Mouse (Mus musculus) heart, embryonic 12.5 days (tissue): ENCODE measurements around the gene Fbln2. TPM values are rescaled to one million over a fixed set of nuclear protein-coding genes. Genes with fewer than 3 reads are reported as not detected.

Experiments
- ATAC-seq: fragments of 200-750 bp; cut with Nextera tagmentation; 2 replicates; pipeline ENCODE4 v1.8.0; 2017; ENCODE audit warnings: moderate TSS enrichment, moderate library complexity; ENCODE audit not compliant: insufficient number of reproducible peaks, low FRiP score
- H3K27ac ChIP-seq: fragments of 300-500 bp; sonication (generic); 2 replicates; pipeline ENCODE4 v1.5.1; 2016; ENCODE audit warnings: mild to moderate bottlenecking, moderate library complexity; ENCODE audit not compliant: poor library complexity, severe bottlenecking
- H3K27me3 ChIP-seq: fragments of 300-500 bp; sonication (generic); replicated peaks from 2 replicates; pipeline ENCODE4 v1.6.1; 2016; ENCODE audit warnings: mild to moderate bottlenecking, moderate library complexity
- H3K36me3 ChIP-seq: fragments of 300-500 bp; sonication (generic); 2 replicates; pipeline ENCODE4 v1.6.1; 2016; ENCODE audit warnings: mild to moderate bottlenecking, moderate library complexity
- H3K4me1 ChIP-seq: fragments of 300-500 bp; sonication (generic); replicated peaks from 2 replicates; pipeline ENCODE4 v1.6.1; 2016; ENCODE audit warnings: mild to moderate bottlenecking
- H3K4me2 ChIP-seq: fragments of 300-500 bp; sonication (generic); 2 replicates; pipeline ENCODE4 v1.6.1; 2016; ENCODE audit warnings: mild to moderate bottlenecking, moderate library complexity
- H3K4me3 ChIP-seq: fragments of 300-500 bp; sonication (generic); 2 replicates; pipeline ENCODE4 v1.5.1; 2016; ENCODE audit warnings: mild to moderate bottlenecking
- H3K9ac ChIP-seq: fragments of 300-500 bp; sonication (generic); 2 replicates; pipeline ENCODE4 v1.6.1; 2016; ENCODE audit warnings: mild to moderate bottlenecking, moderate library complexity
- H3K9me3 ChIP-seq: fragments of 300-500 bp; sonication (generic); replicated peaks from 2 replicates; pipeline ENCODE4 v1.6.1; 2016; ENCODE audit warnings: mild to moderate bottlenecking, moderate library complexity
- WGBS: fragments of 180-500 bp; shearing (Covaris S2); methylation state at CpG from one replicate; pipeline ENCODE4 v1.1.7; 2016; 5-methylcytosine and 5-hydroxymethylcytosine counted together
- polyA plus RNA-seq: library from polyadenylated mRNA; unstranded; fragments of >200 nt; fragmentation: Nextera tagmentation; extraction: Ambion mirVana; gene quantifications from 2 replicates; pipeline ENCODE4 v1.2.1, GENCODE M21; 2016

The Fbln2 gene
- polyA plus RNA-seq, 1 experiment from 2014 or later, result 210 TPM

- H3K27ac ChIP-seq, result no peak overlapping the region
- H3K4me2 ChIP-seq, result no peak overlapping the region
- H3K9me3 ChIP-seq, result no peaks in the 10 kb centered on the region
- ATAC-seq, result no peak
- H3K4me1 ChIP-seq, result peaks cover 24% of the 10 kb centered on the region
- H3K36me3 ChIP-seq, result no peaks in the 10 kb centered on the region
- H3K27me3 ChIP-seq, result 0 out of 2 replicates have a peak, but pooled peaks cover 16% of the 10 kb centered on the region
- H3K9ac ChIP-seq, result no peak overlapping the region
- no peak overlapping the region for H3K4me3 ChIP-seq
- whole genome bisulfite sequencing, result 58% methylated on average over 2 of the region's 2 CpGs
These were observed 30.9 kb upstream of the Fbln2 start for GRCm38 (mm10) chr6:91181320-91181719.

DNA sequence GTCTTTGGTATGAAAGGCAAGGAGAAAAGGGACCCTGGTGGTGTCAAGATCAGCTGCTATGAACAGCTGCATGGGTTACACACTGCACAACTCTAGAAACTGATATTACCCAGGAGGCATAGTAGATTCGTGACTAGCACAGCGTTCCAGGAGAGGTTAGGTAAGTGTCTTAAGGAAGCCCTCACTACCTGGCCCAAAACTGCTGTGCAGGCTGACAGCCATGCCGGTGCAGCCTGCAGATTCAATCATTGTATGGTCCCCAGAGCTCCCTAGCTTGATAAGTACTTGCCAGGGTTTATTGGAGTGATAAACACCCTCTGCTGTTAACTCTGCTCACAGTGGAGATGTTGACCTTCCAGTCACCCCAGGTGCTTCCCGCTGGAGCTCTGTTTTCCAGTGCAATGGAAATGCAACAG, 30.2 kb upstream of the Fbln2 start:
- Histone ChIP-seq H3K27me3 (0 out of 2 replicates have a peak, but pooled peaks cover 16% of the 10 kb centered on the region), H3K9me3 (no peaks in the 10 kb centered on the region), H3K4me3 (no peak overlapping the region), H3K36me3 (no peaks in the 10 kb centered on the region), H3K4me2 (no peak overlapping the region), H3K27ac (no peak overlapping the region), H3K9ac (no peak overlapping the region), H3K4me1 (peaks cover 26% of the 10 kb centered on the region)
- ATAC-seq, result no peak
- 57% methylated on average over 4 of the region's 4 CpGs for WGBS

DNA sequence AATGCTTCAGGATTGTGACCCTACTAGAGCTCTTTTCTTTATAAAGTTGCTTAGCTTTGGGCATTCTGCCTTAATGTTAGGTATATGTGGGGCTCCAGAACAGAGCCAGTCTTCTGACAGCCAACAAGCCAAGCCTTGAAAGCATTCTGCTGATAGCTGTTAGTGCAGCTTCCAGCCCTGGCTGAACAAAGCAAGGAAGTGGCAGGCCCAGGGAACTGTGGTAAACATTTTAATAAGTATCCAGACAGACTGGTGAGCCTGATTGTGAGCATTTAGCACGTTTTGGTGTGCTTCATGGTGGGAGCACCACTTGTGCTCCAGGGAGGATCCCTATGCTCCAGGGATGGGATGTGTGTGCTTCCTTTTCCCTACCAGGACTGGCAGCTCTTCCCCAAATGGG, 29.2 kb upstream of the Fbln2 start:
- Histone ChIP-seq H3K9ac (no peak overlapping the region), H3K27ac (no peak overlapping the region), H3K27me3 (peaks cover 26% of the 10 kb centered on the region; the same call in 1 of the 2 replicates), H3K9me3 (no peaks in the 10 kb centered on the region), H3K36me3 (no peaks in the 10 kb centered on the region), H3K4me3 (no peak overlapping the region), H3K4me1 (peaks cover 31% of the 10 kb centered on the region), H3K4me2 (no peak overlapping the region)
- 25% methylated on average over 1 of the region's 1 CpGs for WGBS
- ATAC-seq, result no peak

DNA sequence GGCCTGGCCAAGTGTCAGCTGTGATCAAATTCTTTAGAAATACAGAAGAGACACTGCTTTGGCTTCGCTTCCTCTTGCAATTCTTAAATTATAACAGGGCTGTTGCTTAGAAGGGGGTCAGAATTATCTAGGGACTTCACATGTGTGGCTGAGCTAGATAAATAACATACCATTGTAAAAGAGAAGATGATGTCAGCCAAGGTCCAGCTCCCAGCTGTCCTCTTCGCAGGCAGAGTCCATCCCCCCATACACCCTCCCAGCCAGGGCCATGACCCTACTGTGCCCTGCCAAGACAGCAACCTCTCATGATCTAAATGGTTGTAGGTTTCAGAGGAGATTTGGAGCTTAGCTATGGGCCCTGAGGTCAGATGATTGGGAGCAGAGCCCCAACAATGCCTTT, 28.3 kb upstream of the Fbln2 start:
- Histone ChIP-seq H3K4me2 (no peak overlapping the region), H3K9me3 (no peaks in the 10 kb centered on the region), H3K36me3 (no peaks in the 10 kb centered on the region), H3K4me3 (no peak overlapping the region), H3K9ac (no peak overlapping the region), H3K27ac (no peak overlapping the region), H3K4me1 (peaks cover 31% of the 10 kb centered on the region), H3K27me3 (peaks cover 30% of the 10 kb centered on the region; the same call in 1 of the 2 replicates)
- ATAC-seq, result no peak
- WGBS, result 50% methylated on average over 2 of the region's 2 CpGs

- Histone ChIP-seq H3K4me2 (no peak overlapping the region), H3K9ac (no peak overlapping the region), H3K9me3 (no peaks in the 10 kb centered on the region), H3K4me1 (peaks cover 31% of the 10 kb centered on the region), H3K36me3 (no peaks in the 10 kb centered on the region), H3K4me3 (no peak overlapping the region), H3K27me3 (peaks cover 38% of the 10 kb centered on the region; the same call in 1 of the 2 replicates), H3K27ac (no peak overlapping the region)
- ATAC-seq, result no peak
- WGBS, result 64% methylated on average over 3 of the region's 3 CpGs
These were observed 27.5 kb upstream of the Fbln2 start for GRCm38 (mm10) chr6:91184776-91185175.

DNA sequence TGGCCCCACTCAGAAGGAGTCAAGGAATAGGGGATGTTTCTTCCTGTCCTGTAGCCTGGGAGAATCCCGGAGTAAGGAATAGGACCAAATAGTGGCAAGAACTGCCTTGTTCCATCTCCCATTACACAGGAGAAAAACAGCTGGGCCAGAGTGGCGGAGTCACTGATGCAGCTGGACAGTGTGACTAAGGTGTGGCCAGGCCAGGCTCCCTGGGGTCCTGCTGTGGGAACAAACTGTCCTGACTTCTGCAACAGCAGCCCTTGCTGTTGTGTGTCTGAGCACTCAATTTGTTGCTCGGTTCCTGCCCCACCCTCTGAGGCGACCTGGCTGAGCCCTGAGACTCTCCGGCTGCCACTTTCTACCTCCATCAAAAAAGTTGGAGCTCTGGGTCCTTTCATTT, 26.8 kb upstream of the Fbln2 start:
- peaks cover 25% of the 10 kb centered on the region for H3K4me1 ChIP-seq
- no peak overlapping the region for H3K27ac ChIP-seq
- peaks cover 38% of the 10 kb centered on the region; the same call in 1 of the 2 replicates for H3K27me3 ChIP-seq
- WGBS, result 69% methylated on average over 5 of the region's 5 CpGs
- no peaks in the 10 kb centered on the region for H3K36me3 ChIP-seq
- H3K9ac ChIP-seq, result no peak overlapping the region
- H3K4me3 ChIP-seq, result no peak overlapping the region
- no peak for ATAC-seq
- no peak overlapping the region for H3K4me2 ChIP-seq
- no peaks in the 10 kb centered on the region for H3K9me3 ChIP-seq

DNA sequence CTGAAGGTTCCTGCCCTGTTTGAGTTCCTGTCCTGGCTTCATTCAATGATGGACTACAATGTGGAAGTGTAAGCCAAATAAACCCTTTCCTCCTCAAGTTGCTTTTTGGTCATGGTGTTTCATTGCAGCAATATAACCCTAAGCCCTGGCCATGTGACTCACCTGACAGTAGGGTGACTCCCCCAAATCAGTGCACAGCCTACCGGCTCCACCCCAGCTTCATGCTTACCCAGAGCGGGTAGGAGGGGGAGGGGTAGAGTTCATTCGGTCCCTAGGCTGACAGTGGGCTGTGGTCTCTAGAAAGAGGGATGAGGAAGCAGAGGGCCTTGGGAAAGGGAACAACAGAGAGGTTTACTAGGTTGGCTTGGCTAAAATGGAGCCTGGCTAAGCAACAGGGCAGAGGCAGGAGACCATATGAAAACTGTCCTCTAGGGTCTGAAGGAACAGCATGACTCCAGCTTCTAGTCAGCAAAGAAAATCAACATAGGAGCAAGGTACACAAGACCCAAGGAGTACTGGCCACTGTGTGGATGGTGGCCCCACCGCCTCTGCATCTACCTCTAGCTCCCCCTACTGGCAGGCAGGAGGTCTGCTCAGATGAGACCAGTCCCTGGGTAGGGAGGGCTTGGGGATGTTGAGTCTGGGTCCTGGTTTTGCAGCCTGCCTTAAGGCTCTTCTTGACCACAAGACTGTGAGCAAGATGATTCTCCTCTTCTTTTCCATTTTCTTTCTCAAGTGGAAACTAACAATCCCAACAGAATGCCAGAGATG, 25.9 kb upstream of the Fbln2 start:
- Histone ChIP-seq H3K36me3 (no peaks in the 10 kb centered on the region), H3K27ac (no peak overlapping the region), H3K4me2 (no peak overlapping the region), H3K4me1 (peaks cover 20% of the 10 kb centered on the region), H3K4me3 (no peak overlapping the region), H3K27me3 (peaks cover 37% of the 10 kb centered on the region; the same call in 1 of the 2 replicates), H3K9me3 (no peaks in the 10 kb centered on the region), H3K9ac (no peak overlapping the region)
- no peak; the same call in 1 of the 2 replicates for ATAC-seq
- WGBS, result 49% methylated on average over 4 of the region's 4 CpGs

DNA sequence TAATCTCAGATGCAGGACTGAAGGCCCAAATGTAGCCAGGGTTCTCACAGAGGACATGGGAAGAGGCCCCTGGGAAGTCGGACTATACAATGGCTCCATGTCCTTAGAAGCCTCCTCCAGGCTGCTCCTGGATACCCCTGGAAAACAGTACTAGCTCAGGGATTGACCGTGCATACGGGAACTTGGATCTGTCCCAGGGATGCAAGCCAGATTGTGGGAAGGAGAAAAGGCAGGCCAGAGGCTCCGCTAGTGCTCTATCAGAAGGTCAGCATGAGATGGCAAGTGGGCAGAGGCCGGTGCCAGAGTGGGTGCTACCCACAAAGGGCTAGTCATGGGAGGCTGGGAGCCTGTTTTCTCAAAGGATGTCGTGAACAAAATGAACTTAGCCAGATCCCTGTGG, 25.3 kb upstream of the Fbln2 start:
- no peak for ATAC-seq
- Histone ChIP-seq H3K36me3 (no peaks in the 10 kb centered on the region), H3K4me1 (peaks cover 20% of the 10 kb centered on the region), H3K27me3 (peaks cover 38% of the 10 kb centered on the region; the same call in 1 of the 2 replicates), H3K4me3 (no peak overlapping the region), H3K9ac (no peak overlapping the region), H3K9me3 (no peaks in the 10 kb centered on the region), H3K4me2 (no peak overlapping the region), H3K27ac (no peak overlapping the region)
- 63% methylated on average over 6 of the region's 6 CpGs for WGBS

DNA sequence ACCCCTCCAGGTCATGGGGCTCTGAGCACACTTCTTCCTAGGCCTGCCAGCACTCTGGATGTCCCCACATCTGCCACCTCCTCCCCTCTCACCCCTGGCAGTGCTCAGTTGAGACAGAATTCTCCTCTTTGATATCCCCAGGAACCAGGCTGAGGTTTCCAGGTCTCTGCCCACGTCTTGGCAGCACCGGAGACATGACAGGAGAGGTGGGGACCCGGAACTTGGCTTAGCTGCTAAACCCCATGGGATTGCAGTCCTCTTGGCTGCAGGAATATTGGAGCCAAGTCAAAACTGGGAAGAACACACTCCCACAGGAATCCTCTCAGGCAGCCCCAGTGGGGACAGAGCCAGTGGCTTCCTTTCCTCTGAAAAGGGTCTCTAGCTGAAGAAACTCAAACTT, 24.4 kb upstream of the Fbln2 start:
- 54% methylated on average over 3 of the region's 3 CpGs for WGBS
- no peak overlapping the region for H3K4me2 ChIP-seq
- no peaks in the 10 kb centered on the region for H3K9me3 ChIP-seq
- H3K4me1 ChIP-seq, result peaks cover 19% of the 10 kb centered on the region
- H3K36me3 ChIP-seq, result no peaks in the 10 kb centered on the region
- no peak for ATAC-seq
- H3K4me3 ChIP-seq, result no peak overlapping the region
- no peak overlapping the region for H3K27ac ChIP-seq
- no peak overlapping the region for H3K9ac ChIP-seq
- H3K27me3 ChIP-seq, result peaks cover 45% of the 10 kb centered on the region

- WGBS, result 82% methylated on average over 6 of the region's 6 CpGs
- H3K27ac ChIP-seq, result no peak overlapping the region
- H3K4me3 ChIP-seq, result no peak overlapping the region
- H3K36me3 ChIP-seq, result no peaks in the 10 kb centered on the region
- no peak for ATAC-seq
- no peaks in the 10 kb centered on the region for H3K9me3 ChIP-seq
- peaks cover 17% of the 10 kb centered on the region for H3K4me1 ChIP-seq
- H3K9ac ChIP-seq, result no peak overlapping the region
- no peak overlapping the region for H3K4me2 ChIP-seq
- H3K27me3 ChIP-seq, result peaks cover 46% of the 10 kb centered on the region
These were observed 22.3 kb upstream of the Fbln2 start for GRCm38 (mm10) chr6:91189971-91190370.

- H3K4me1 ChIP-seq, result peaks cover 27% of the 10 kb centered on the region
- no peak for ATAC-seq
- no peaks in the 10 kb centered on the region for H3K9me3 ChIP-seq
- no peak overlapping the region for H3K4me3 ChIP-seq
- peaks cover 48% of the 10 kb centered on the region for H3K27me3 ChIP-seq
- H3K9ac ChIP-seq, result no peak overlapping the region
- H3K27ac ChIP-seq, result no peak overlapping the region
- H3K4me2 ChIP-seq, result no peak overlapping the region
- no peaks in the 10 kb centered on the region for H3K36me3 ChIP-seq
- 43% methylated on average over 2 of the region's 2 CpGs for WGBS
These were observed 20.8 kb upstream of the Fbln2 start for GRCm38 (mm10) chr6:91191465-91191864.

- Histone ChIP-seq H3K4me1 (peaks cover 25% of the 10 kb centered on the region), H3K9me3 (no peaks in the 10 kb centered on the region), H3K4me2 (no peak overlapping the region), H3K36me3 (no peaks in the 10 kb centered on the region), H3K27me3 (peaks cover 45% of the 10 kb centered on the region), H3K4me3 (no peak overlapping the region), H3K27ac (no peak overlapping the region; the same call in 1 of the 2 replicates), H3K9ac (no peak overlapping the region)
- 51% methylated on average over 3 of the region's 3 CpGs for WGBS
- ATAC-seq, result no peak
These were observed 19.8 kb upstream of the Fbln2 start for GRCm38 (mm10) chr6:91192421-91192820.
